18 mouse cellular contexts compared by ENCODE assay signal in the genomic region with DNA sequence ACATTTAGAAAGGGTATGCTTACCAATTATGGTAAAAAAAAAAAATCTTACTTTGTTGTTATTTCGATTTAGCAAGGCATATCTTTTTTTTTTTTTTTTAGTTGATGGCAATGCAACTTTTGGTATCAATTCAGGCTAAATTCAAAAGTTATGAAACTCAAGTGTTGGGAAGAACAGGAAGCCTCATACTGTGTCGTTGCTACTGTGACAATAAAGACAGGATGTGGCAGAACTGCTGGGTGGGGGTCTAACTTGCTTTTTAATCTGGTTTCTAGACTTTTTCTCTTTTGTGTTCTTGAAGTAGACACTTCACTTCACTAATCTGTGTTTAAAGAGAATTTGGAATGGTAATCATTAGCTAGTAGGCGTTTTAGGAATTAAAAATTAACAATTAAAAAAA.
"Had no signal": no experiment of that assay in that cellular context is flagged by ENCODE, and none has a peak within 500 bp of the region (broad histone marks: within the 10 kb centered on the region; RNA-seq: fewer than 3 reads in every experiment).

No protein-coding gene starts in this region.

- H3K4me1 ChIP-seq: limb, embryonic 10.5 days; liver, embryonic 15.5 days; midbrain, embryonic 15.5 days; neural tube, embryonic 13.5 days had no signal

- H3K27me3 ChIP-seq: liver, embryonic 15.5 days; midbrain, embryonic 15.5 days; neural tube, embryonic 13.5 days had no signal

- H3K4me3 ChIP-seq: layer of hippocampus, adult 2 months; limb, embryonic 10.5 days; liver, embryonic 15.5 days; megakaryocyte, embryonic 14.5 days; midbrain, embryonic 15.5 days; neural tube, embryonic 13.5 days had no signal

- H3K27ac ChIP-seq: kidney, postnatal 0 days; layer of hippocampus, adult 2 months; limb, embryonic 10.5 days; liver, embryonic 15.5 days; midbrain, embryonic 15.5 days; neural tube, embryonic 13.5 days had no signal

- ATAC-seq: lung, postnatal 0 days; midbrain, embryonic 15.5 days had no signal

- DNase-seq: kidney, adult 11 months; kidney, adult 9 months; kidney, postnatal 36 days; lung, adult 2 months; lung, postnatal 36 days; retina, postnatal 1 day; right cerebral cortex, postnatal 4 days; spleen, adult 18-20 months had no signal

- H3K9me3 ChIP-seq: limb, embryonic 10.5 days; liver, embryonic 15.5 days; megakaryocyte, embryonic 14.5 days; midbrain, embryonic 15.5 days; neural tube, embryonic 13.5 days had no signal

- H3K9ac ChIP-seq: liver, embryonic 15.5 days; midbrain, embryonic 15.5 days; neural tube, embryonic 13.5 days had no signal

- H3K4me2 ChIP-seq: liver, embryonic 11.5 days; liver, embryonic 15.5 days; midbrain, embryonic 11.5 days; midbrain, embryonic 15.5 days; neural tube, embryonic 13.5 days had no signal

- H3K36me3 ChIP-seq: limb, embryonic 10.5 days; liver, embryonic 15.5 days; midbrain, embryonic 15.5 days; neural tube, embryonic 13.5 days had no signal
